Mouse (Mus musculus) CH12.LX (cell line): ENCODE results near the gene Ror1. TPM values are rescaled to one million over a fixed set of nuclear protein-coding genes. Genes with fewer than 3 reads are reported as not detected.

ENCODE experiments used
- DNase-seq: peaks from one replicate; pipeline ENCODE4 v3.0.0-alpha.2; 2013; ENCODE audit errors: extremely low read depth
- H3K27ac ChIP-seq: 2 replicates; pipeline ENCODE4 v1.5.1; 2012; ENCODE audit warnings: low read depth, mild to moderate bottlenecking, control low read depth, moderate library complexity; ENCODE audit not compliant: insufficient read depth
- H3K27me3 ChIP-seq: replicated peaks from 2 replicates; pipeline ENCODE3; 2012; ENCODE audit warnings: inconsistent platforms
- H3K36me3 ChIP-seq, 2 experiments: replicated peaks in 1 of 2; 2 replicates each; pipeline versions ENCODE3 to v1.6.1; 2012; ENCODE audit warnings: inconsistent platforms in 1 of 2, low read length in 1 of 2, mild to moderate bottlenecking in 1 of 2, mixed read lengths in 1 of 2, moderate library complexity in 1 of 2; ENCODE audit not compliant: control insufficient read depth in 1 of 2, insufficient read depth in 1 of 2
- H3K4me1 ChIP-seq, 2 experiments: 2 replicates each; pipeline ENCODE4 v1.6.1; 2012; ENCODE audit warnings: inconsistent platforms in 1 of 2, moderate library complexity in 1 of 2; ENCODE audit not compliant: insufficient read depth in 2 of 2, control insufficient read depth in 1 of 2
- H3K4me2 ChIP-seq: 2 replicates; pipeline ENCODE4 v1.6.1; 2012; ENCODE audit warnings: low read depth, mild to moderate bottlenecking, control low read depth; ENCODE audit not compliant: poor library complexity, insufficient read depth, severe bottlenecking
- H3K4me3 ChIP-seq, 3 experiments: fragments of 150-350 bp in 1 of 3; sonication (generic) in 1 of 3; replicated peaks in 1 of 3; 2 replicates each; pipeline versions ENCODE3 to v1.5.1; 2011 to 2012; ENCODE audit warnings: low read depth in 2 of 3, low read length in 2 of 3, mild to moderate bottlenecking in 2 of 3, moderate library complexity in 2 of 3, control low read depth in 1 of 3, improper control_type of control experiment in 1 of 3, inconsistent platforms in 1 of 3, mixed read lengths in 1 of 3; ENCODE audit not compliant: poor library complexity in 1 of 3
- H3K79me2 ChIP-seq: replicated peaks from 2 replicates; pipeline ENCODE4 v1.6.1; 2012; ENCODE audit warnings: mild to moderate bottlenecking, moderate library complexity; ENCODE audit not compliant: control insufficient read depth, poor library complexity, insufficient read depth, severe bottlenecking; ENCODE audit errors: extremely low read depth
- H3K9ac ChIP-seq: 2 replicates; pipeline ENCODE4 v1.6.1; 2012; ENCODE audit warnings: low read depth, mild to moderate bottlenecking, control low read depth, moderate library complexity; ENCODE audit not compliant: insufficient read depth
- H3K9me3 ChIP-seq: replicated peaks from 2 replicates; pipeline ENCODE3; 2012; ENCODE audit warnings: low read length, inconsistent platforms, mixed read lengths
- EP300 ChIP-seq: IDR thresholded peaks from 2 replicates; pipeline ENCODE4 v1.6.1; 2011; ENCODE audit warnings: low read length, improper control_type of control experiment
- GABPA ChIP-seq: IDR thresholded peaks from 2 replicates; pipeline ENCODE4 v1.6.1; 2012; ENCODE audit warnings: low read depth, low read length, improper control_type of control experiment, inconsistent platforms; ENCODE audit not compliant: insufficient replicate concordance
- HCFC1 ChIP-seq: IDR thresholded peaks from 2 replicates; pipeline ENCODE4 v1.6.1; 2012; ENCODE audit warnings: low read depth, mild to moderate bottlenecking, inconsistent platforms, low read length, improper control_type of control experiment
- IRF4 ChIP-seq: IDR thresholded peaks from 2 replicates; pipeline ENCODE4 v1.6.1; 2014; ENCODE audit warnings: low read depth, mild to moderate bottlenecking, inconsistent platforms, low read length, improper control_type of control experiment
- MAFK ChIP-seq: IDR thresholded peaks from 2 replicates; pipeline ENCODE4 v1.6.1; 2011; ENCODE audit warnings: low read length, improper control_type of control experiment; ENCODE audit not compliant: insufficient replicate concordance
- MXI1 ChIP-seq: IDR thresholded peaks from 2 replicates; pipeline ENCODE4 v1.6.1; 2011; ENCODE audit warnings: mild to moderate bottlenecking, low read depth, low read length, improper control_type of control experiment
- NELFE ChIP-seq: IDR thresholded peaks from 2 replicates; pipeline ENCODE4 v1.6.1; 2011; ENCODE audit warnings: low read depth, low read length, improper control_type of control experiment
- NRF1 ChIP-seq: IDR thresholded peaks from 2 replicates; pipeline ENCODE4 v1.6.1; 2014; ENCODE audit warnings: low read depth, mild to moderate bottlenecking, inconsistent platforms, low read length, improper control_type of control experiment, moderate library complexity
- POLR2A ChIP-seq: IDR thresholded peaks from 2 replicates; pipeline ENCODE4 v1.6.1; 2011; ENCODE audit warnings: low read depth, mild to moderate bottlenecking, improper control_type of control experiment, low read length
- POLR2AphosphoS2 ChIP-seq: IDR thresholded peaks from 2 replicates; pipeline ENCODE4 v1.6.1; 2011; ENCODE audit warnings: low read depth, low read length, improper control_type of control experiment
- RAD21 ChIP-seq: IDR thresholded peaks from 2 replicates; pipeline ENCODE4 v1.6.1; 2011; ENCODE audit warnings: low read depth, mild to moderate bottlenecking, low read length, improper control_type of control experiment, moderate library complexity
- RCOR1 ChIP-seq: conservative IDR thresholded peaks from 2 replicates; pipeline ENCODE4 v1.6.1; 2012; ENCODE audit warnings: low read depth, mild to moderate bottlenecking, inconsistent platforms, low read length, improper control_type of control experiment
- SMC3 ChIP-seq: IDR thresholded peaks from 2 replicates; pipeline ENCODE4 v1.6.1; 2011; ENCODE audit warnings: low read depth, low read length, improper control_type of control experiment
- TBP ChIP-seq: conservative IDR thresholded peaks from 2 replicates; pipeline ENCODE4 v1.6.1; 2011; ENCODE audit warnings: low read depth, low read length, improper control_type of control experiment
- TCF12 ChIP-seq: IDR thresholded peaks from 2 replicates; pipeline ENCODE4 v1.6.1; 2014; ENCODE audit warnings: low read depth, mild to moderate bottlenecking, inconsistent platforms, low read length, improper control_type of control experiment
- UBTF ChIP-seq: IDR thresholded peaks from 2 replicates; pipeline ENCODE4 v1.6.1; 2012; ENCODE audit warnings: low read depth, mild to moderate bottlenecking, inconsistent platforms, low read length, improper control_type of control experiment, moderate library complexity
- USF2 ChIP-seq: conservative IDR thresholded peaks from 2 replicates; pipeline ENCODE4 v1.6.1; 2011; ENCODE audit warnings: low read depth, low read length, improper control_type of control experiment
- ZC3H11A ChIP-seq: IDR thresholded peaks from 2 replicates; pipeline ENCODE4 v1.6.1; 2012; ENCODE audit warnings: low read depth, mild to moderate bottlenecking, inconsistent platforms, low read length, improper control_type of control experiment
- ZKSCAN1 ChIP-seq: IDR thresholded peaks from 2 replicates; pipeline ENCODE4 v1.6.1; 2012; ENCODE audit warnings: low read depth, inconsistent platforms, low read length, improper control_type of control experiment, borderline replicate concordance
- dilution Hi-C: fragments of 300-500 bp; cut with MboI; formaldehyde crosslinking; loops from 2 replicates; pipeline ENCODE4 v1.14.3; 2020; ENCODE audit warnings: low sequenced_read_pairs; ENCODE audit not compliant: extremely low pct_unique_long_range_greater_than_20kb, extremely low pct_ligation_motif_present
- in situ Hi-C: fragments of 300-500 bp; cut with MboI; formaldehyde crosslinking; loops from 3 replicates; pipeline ENCODE4 v1.14.3; 2019; ENCODE audit warnings: low sequenced_read_pairs, low pct_ligation_motif_present, low pct_unique_long_range_greater_than_20kb, mixed read lengths
- polyA plus RNA-seq: library from polyadenylated mRNA; unstranded; fragments of >175 nt; gene quantifications from 2 replicates; pipeline ENCODE4 v1.2.1, GENCODE M21; 2012; ENCODE audit warnings: low read depth; ENCODE audit not compliant: insufficient read length
- total RNA-seq, 2 experiments: library from RNA; depleted of rRNA; stranded (reverse); fragments of 300-350 nt in 1 of 2; fragments of >200 nt in 1 of 2; gene quantifications; 2 replicates each; pipeline ENCODE4 v1.2.3; 2012 to 2014

Gene Ror1
- total and polyA plus RNA-seq, 3 experiments: not detected

DNA sequence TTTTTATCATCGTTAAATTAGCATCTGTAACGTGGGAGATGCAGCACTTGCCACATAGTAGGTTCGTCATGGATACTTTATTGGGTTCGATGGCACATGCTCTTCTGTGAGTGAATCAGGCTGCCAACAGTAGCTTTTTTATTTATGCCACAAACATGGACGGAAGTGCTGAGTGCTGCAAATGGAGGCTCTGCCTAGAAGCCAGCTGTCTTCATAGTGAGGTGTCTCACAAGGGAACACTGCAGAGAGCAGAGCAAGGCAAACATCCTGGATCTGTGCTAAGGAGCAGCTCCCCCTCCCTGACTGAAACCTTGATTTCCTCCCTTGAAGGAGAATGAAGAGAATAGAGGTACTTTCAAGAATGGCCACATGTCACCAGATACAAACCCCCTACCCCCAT, 74.1 kb downstream of the Ror1 start:
- Histone ChIP-seq H3K4me2 (no peak overlapping the region), H3K9ac (no peak overlapping the region), H3K36me3 (no peaks in the 10 kb centered on the region), H3K27me3 (no peaks in the 10 kb centered on the region), H3K4me3 (no peak overlapping the region), H3K9me3 (no peaks in the 10 kb centered on the region), H3K4me1 (no peaks in the 10 kb centered on the region), H3K27ac (no peak overlapping the region), H3K79me2 (no peaks in the 10 kb centered on the region)
- TF ChIP-seq GABPA (no peak), UBTF (no peak), NELFE (no peak), EP300 (no peak), MAFK (no peak), SMC3 (no peak), ZC3H11A (no peak), NRF1 (no peak), ZKSCAN1 (no peak), POLR2AphosphoS2 (no peak), TCF12 (no peak), HCFC1 (no peak), MXI1 (no peak), TBP (no peak)
- dilution Hi-C loops: no loop called here
- DNase-seq: no peak
- in situ Hi-C loops: no loop called here

- DNase-seq: no peak
- H3K27ac ChIP-seq: no peak overlapping the region
- in situ Hi-C loops: no loop called here
- no peaks in the 10 kb centered on the region for H3K9me3 ChIP-seq
- H3K27me3 ChIP-seq: no peaks in the 10 kb centered on the region
- no peaks in the 10 kb centered on the region for H3K79me2 ChIP-seq
- H3K4me2 ChIP-seq: no peak overlapping the region
- H3K4me1 ChIP-seq: no peaks in the 10 kb centered on the region
- H3K4me3 ChIP-seq: no peak overlapping the region
- dilution Hi-C loops: no loop called here
- H3K36me3 ChIP-seq: no peaks in the 10 kb centered on the region
- TF ChIP-seq RAD21 (no peak), IRF4 (no peak), RCOR1 (no peak), NELFE (no peak), MXI1 (no peak), USF2 (no peak), POLR2A (no peak)
- TF ChIP-seq, all 38 proteins: peak for 0
- H3K9ac ChIP-seq: no peak overlapping the region
Observed at GRCm38 (mm10) chr4:100170161-100170650, 74.6 kb downstream of the Ror1 start.
